Mouse (Mus musculus) liver, embryonic 16.5 days (tissue): ENCODE measurements around the gene Dapk1. TPM values are rescaled to one million over a fixed set of nuclear protein-coding genes. Genes with fewer than 3 reads are reported as not detected.

Experiments used
- ATAC-seq: fragments of 200-750 bp; cut with Nextera tagmentation; 2 replicates; pipeline ENCODE4 v1.8.0; 2017; ENCODE audit warnings: low read depth, mild to moderate bottlenecking, moderate number of reproducible peaks, moderate library complexity
- H3K27ac ChIP-seq: fragments of 300-500 bp; sonication (generic); 2 replicates; pipeline ENCODE4 v1.5.1; 2014; ENCODE audit warnings: mild to moderate bottlenecking, low read length
- H3K27me3 ChIP-seq: fragments of 300-500 bp; sonication (generic); 2 replicates; pipeline ENCODE4 v1.6.1; 2014; ENCODE audit warnings: low read depth, low read length, mixed read lengths; ENCODE audit not compliant: control insufficient read depth, insufficient read depth
- H3K36me3 ChIP-seq: fragments of 300-500 bp; sonication (generic); 2 replicates; pipeline ENCODE4 v1.6.1; 2014; ENCODE audit warnings: mild to moderate bottlenecking; ENCODE audit not compliant: control insufficient read depth, insufficient read depth
- H3K4me1 ChIP-seq: fragments of 300-500 bp; sonication (generic); 2 replicates; pipeline ENCODE4 v1.6.1; 2014; ENCODE audit warnings: low read depth, low read length, mixed read lengths; ENCODE audit not compliant: control insufficient read depth
- H3K4me2 ChIP-seq: fragments of 300-500 bp; sonication (generic); 2 replicates; pipeline ENCODE4 v1.6.1; 2014; ENCODE audit warnings: low read depth, low read length, mixed read lengths
- H3K4me3 ChIP-seq: fragments of 300-500 bp; sonication (generic); 2 replicates; pipeline ENCODE4 v1.5.1; 2014; ENCODE audit warnings: low read depth, mild to moderate bottlenecking, low read length
- H3K9ac ChIP-seq: fragments of 300-500 bp; sonication (generic); 2 replicates; pipeline ENCODE4 v1.6.1; 2014; ENCODE audit warnings: low read depth, low read length
- H3K9me3 ChIP-seq: fragments of 300-500 bp; sonication (generic); replicated peaks from 2 replicates; pipeline ENCODE4 v1.6.1; 2016; ENCODE audit warnings: low read length; ENCODE audit not compliant: control insufficient read depth
- WGBS: fragments of 180-500 bp; shearing (Covaris S2); extraction: QIAGEN DNeasy Blood & Tissue Kit; methylation state at CpG from one replicate; pipeline ENCODE4 v1.1.7; 2014; ENCODE audit not compliant: insufficient replicate concordance; 5-methylcytosine and 5-hydroxymethylcytosine counted together
- polyA plus RNA-seq: library from polyadenylated mRNA; unstranded; fragments of >200 nt; fragmentation: Nextera tagmentation; extraction: Ambion mirVana; gene quantifications from 2 replicates; pipeline ENCODE4 v1.2.1, GENCODE M21; 2015

Dapk1 gene
- polyA plus RNA-seq, 1 experiment from 2014 or later, result 8.9 TPM

DNA sequence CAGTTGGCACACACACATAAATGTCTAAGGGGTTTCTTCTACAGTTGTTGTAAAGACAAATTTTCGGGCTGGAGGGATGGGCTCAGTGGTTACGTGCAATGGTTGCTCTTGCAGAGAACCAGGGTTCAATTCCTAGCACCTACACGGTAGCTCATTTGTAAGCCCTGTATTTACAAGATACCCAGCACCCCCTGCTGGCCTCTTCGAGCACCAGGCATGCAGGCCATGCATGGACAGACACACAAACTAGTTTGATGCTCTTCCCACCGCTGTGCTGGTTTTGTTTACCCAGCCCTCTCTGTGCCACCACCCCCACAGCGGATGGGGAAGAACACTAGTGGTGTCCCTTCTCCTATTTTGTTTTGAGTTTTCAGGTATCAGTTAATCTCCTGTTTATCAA, 138.5 kb downstream of the Dapk1 start:
- H3K4me1 ChIP-seq, result peaks cover 45% of the 10 kb centered on the region
- no peak overlapping the region for H3K9ac ChIP-seq
- no peaks in the 10 kb centered on the region for H3K27me3 ChIP-seq
- H3K27ac ChIP-seq, result no peak overlapping the region
- no peaks in the 10 kb centered on the region for H3K9me3 ChIP-seq
- peaks cover 4% of the 10 kb centered on the region for H3K36me3 ChIP-seq
- WGBS, result 75% methylated on average over 6 of the region's 6 CpGs
- no peak overlapping the region for H3K4me3 ChIP-seq
- no peak overlapping the region for H3K4me2 ChIP-seq
- no peak for ATAC-seq

DNA sequence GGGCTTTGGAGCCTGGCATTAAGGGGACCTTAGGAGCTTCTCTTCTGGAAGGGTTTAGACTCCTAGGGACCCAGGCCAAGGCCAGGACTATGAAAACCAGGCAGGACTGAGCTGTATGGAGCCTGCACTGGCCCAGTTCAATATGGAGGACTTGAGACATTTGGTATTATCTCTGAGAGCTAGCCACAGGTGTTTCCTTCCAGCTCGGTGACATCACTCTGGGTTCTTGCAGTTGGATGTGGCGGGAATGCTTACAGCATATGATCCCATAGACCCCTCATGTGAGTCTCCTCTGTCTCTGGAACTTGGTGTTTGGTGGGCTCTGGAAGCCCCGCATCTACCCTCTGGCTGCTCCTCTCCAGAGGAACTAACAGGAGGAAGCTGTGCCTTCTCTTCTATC, 140.9 kb downstream of the Dapk1 start:
- Histone ChIP-seq H3K4me2 (0 out of 2 replicates have a peak overlapping the region, but pooled peaks have one; percentile 6), H3K9ac (no peak overlapping the region), H3K9me3 (no peaks in the 10 kb centered on the region), H3K27ac (peak overlapping the region; percentile 66), H3K27me3 (no peaks in the 10 kb centered on the region), H3K36me3 (peaks cover 4% of the 10 kb centered on the region), H3K4me3 (no peak overlapping the region), H3K4me1 (peaks cover 44% of the 10 kb centered on the region)
- WGBS, result 36% methylated on average over 3 of the region's 3 CpGs
- ATAC-seq, result no peak

DNA sequence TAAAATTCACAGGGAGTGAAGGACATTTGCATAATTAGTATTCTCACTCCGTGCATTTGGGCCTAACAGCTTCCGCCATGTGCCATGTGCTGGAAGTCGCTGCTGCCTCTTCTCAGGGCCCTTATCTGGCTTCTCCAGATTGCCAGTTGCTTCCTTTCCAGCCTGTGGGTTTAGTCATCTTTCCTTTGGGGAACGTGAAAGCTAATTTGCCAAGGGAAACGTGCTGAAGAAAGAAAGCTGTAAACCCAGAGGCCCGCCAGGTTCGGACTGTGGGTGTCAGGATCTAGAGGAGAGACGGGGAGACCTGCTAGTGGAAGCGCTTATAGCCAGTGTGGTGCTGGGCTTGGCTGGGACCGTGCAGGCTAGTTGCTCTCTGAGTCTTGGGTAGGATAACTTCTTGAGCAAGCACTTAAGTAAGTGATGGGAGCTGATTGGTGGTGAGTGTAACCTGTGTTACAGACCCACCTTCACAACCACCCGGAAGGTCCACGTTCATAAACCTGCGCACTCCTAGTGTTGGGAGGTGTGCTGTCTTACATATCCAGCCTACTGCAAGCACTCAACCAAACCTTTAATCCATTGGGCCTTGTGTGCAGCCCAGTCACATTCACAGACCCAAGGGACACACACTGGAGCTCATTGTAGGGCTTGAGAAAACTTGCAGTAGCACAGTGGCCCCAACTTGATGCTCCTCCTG, 141.8 kb downstream of the Dapk1 start:
- Histone ChIP-seq H3K4me3 (no peak overlapping the region; the same call in 1 of the 2 replicates), H3K4me1 (peaks cover 36% of the 10 kb centered on the region), H3K9me3 (no peaks in the 10 kb centered on the region), H3K27ac (peak overlapping the region; percentile 66), H3K27me3 (no peaks in the 10 kb centered on the region), H3K4me2 (peak overlapping the region; percentile 41), H3K36me3 (peaks cover 4% of the 10 kb centered on the region), H3K9ac (no peak overlapping the region)
- 24% methylated on average over 13 of the region's 13 CpGs for WGBS
- ATAC-seq, result peak; percentile 65

DNA sequence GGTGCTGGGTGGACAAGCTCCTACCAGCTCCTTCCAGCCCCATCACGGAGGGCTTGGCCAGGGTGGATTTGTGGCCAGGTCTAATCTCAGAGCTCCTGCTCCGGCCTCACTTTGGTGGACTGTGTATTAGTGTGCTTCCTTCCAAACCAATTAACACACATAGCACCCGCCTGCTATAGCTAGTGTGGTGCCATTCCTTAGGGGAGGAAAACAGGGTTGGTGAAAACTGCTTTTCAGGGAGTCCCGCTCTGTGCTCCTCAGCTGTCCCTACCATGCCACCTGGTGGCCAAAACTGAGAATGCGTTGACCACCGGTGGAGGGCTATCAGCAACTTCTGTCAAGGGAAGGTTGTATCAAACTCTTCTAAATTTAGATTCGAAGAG, 142.3 kb downstream of the Dapk1 start:
- WGBS, result 15% methylated on average over 7 of the region's 7 CpGs
- Histone ChIP-seq H3K4me1 (peaks cover 36% of the 10 kb centered on the region), H3K4me3 (no peak overlapping the region), H3K9ac (no peak overlapping the region), H3K27ac (peak overlapping the region; percentile 66; the same call in 1 of the 2 replicates), H3K9me3 (no peaks in the 10 kb centered on the region), H3K4me2 (peak overlapping the region; percentile 41), H3K27me3 (no peaks in the 10 kb centered on the region), H3K36me3 (peaks cover 4% of the 10 kb centered on the region)
- ATAC-seq, result peak; percentile 54

DNA sequence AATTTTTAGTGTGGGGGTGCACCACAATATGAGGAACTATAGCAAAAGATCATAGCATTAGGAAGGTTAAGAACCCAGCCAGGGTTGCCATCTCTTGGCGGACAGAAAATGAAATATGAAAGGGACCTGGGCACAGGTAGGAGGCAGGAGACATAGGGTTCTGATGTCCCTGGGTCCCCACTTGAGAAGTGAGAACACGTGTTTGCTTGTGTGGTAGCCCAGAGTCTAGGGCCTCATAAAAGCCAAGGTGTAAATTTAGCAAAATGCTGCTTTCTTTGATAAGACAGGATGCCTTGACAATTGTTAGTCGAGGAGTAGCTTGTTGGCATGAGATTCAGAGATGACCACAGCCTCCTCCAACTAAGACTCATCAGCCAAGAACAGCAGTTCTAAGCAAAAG, 143.0 kb downstream of the Dapk1 start:
- no peaks in the 10 kb centered on the region for H3K27me3 ChIP-seq
- no peak for ATAC-seq
- H3K4me2 ChIP-seq, result peak overlapping the region; percentile 22
- H3K9me3 ChIP-seq, result no peaks in the 10 kb centered on the region
- H3K27ac ChIP-seq, result peak overlapping the region; percentile 39
- WGBS, result 43% methylated on average over 3 of the region's 3 CpGs
- H3K36me3 ChIP-seq, result peaks cover 4% of the 10 kb centered on the region
- no peak overlapping the region for H3K9ac ChIP-seq
- peaks cover 36% of the 10 kb centered on the region for H3K4me1 ChIP-seq
- no peak overlapping the region for H3K4me3 ChIP-seq

DNA sequence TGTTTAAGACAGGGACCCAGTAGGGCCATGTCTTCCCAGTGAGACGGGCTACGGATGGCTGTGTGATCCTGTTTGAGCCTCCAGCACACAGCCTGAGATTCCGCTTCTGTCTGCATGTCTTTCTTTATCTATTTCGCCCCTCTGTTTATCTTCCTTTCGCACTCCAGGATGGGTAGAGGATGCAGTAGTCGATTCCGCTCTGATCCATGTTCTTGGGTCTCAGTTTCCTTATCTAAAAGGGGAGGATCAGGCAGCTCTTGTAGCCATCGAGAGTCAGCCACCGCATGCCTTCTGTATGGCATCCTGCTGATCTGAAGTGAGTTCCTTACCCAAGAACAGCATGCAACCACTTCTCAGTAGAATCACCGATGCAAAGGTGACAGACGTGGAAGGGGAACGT, 143.6 kb downstream of the Dapk1 start:
- no peaks in the 10 kb centered on the region for H3K9me3 ChIP-seq
- 38% methylated on average over 12 of the region's 12 CpGs for WGBS
- peaks cover 36% of the 10 kb centered on the region for H3K4me1 ChIP-seq
- H3K4me2 ChIP-seq, result peak overlapping the region; percentile 22
- peak; percentile 72 for ATAC-seq
- no peaks in the 10 kb centered on the region for H3K27me3 ChIP-seq
- no peak overlapping the region for H3K4me3 ChIP-seq
- H3K36me3 ChIP-seq, result no peaks in the 10 kb centered on the region; the same call in 1 of the 2 replicates
- H3K27ac ChIP-seq, result peak overlapping the region; percentile 62
- no peak overlapping the region for H3K9ac ChIP-seq

DNA sequence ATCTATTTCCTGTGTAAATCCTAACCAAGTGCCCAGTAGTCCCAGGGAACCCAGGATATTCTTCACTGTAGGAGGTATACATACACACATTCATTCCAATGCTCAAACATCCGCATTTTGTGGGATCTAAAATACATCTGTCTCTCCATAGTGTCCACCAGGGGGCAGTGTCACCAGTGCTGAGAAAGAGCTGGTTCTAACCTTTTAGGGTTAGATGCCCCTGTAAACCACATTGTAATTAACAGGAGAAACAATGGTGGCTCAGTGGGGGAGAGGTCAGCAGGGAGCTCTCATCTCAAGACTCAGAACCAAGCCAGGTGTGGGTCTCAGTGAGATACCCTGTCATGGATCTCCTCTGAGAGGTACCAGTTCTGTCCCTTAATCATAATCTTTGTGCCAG, 144.5 kb downstream of the Dapk1 start:
- Histone ChIP-seq H3K27ac (no peak overlapping the region), H3K36me3 (no peaks in the 10 kb centered on the region; the same call in 1 of the 2 replicates), H3K4me2 (no peak overlapping the region), H3K4me1 (peaks cover 36% of the 10 kb centered on the region), H3K27me3 (no peaks in the 10 kb centered on the region), H3K9me3 (no peaks in the 10 kb centered on the region), H3K9ac (no peak overlapping the region), H3K4me3 (no peak overlapping the region)
- WGBS, result 37% methylated on average over 1 of the region's 1 CpGs
- no peak for ATAC-seq

DNA sequence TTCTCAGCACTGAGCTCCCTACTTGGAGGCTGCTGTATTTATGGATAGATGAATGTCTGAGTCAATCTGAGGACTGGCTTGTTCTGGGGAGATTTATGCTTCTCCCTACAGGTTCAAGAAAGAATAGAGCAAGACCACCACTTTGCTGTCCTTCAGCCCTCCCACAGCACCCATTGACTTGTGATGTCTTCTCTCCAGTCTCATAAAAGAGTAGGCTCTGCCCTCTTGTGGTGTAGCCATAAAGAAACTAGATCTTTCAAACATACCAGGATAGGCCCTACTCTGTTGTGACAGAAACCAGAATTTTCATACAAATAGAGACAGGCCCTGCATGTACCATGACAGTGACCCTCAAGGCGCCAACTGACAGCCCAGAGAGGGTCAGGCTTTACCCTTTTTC, 145.5 kb downstream of the Dapk1 start:
- peaks cover 3% of the 10 kb centered on the region; the same call in 1 of the 2 replicates for H3K36me3 ChIP-seq
- no peaks in the 10 kb centered on the region for H3K9me3 ChIP-seq
- H3K4me2 ChIP-seq, result no peak overlapping the region
- 88% methylated on average over 1 of the region's 1 CpGs for WGBS
- no peak for ATAC-seq
- no peaks in the 10 kb centered on the region for H3K27me3 ChIP-seq
- H3K4me3 ChIP-seq, result no peak overlapping the region
- H3K9ac ChIP-seq, result no peak overlapping the region
- H3K27ac ChIP-seq, result no peak overlapping the region
- H3K4me1 ChIP-seq, result peaks cover 36% of the 10 kb centered on the region

DNA sequence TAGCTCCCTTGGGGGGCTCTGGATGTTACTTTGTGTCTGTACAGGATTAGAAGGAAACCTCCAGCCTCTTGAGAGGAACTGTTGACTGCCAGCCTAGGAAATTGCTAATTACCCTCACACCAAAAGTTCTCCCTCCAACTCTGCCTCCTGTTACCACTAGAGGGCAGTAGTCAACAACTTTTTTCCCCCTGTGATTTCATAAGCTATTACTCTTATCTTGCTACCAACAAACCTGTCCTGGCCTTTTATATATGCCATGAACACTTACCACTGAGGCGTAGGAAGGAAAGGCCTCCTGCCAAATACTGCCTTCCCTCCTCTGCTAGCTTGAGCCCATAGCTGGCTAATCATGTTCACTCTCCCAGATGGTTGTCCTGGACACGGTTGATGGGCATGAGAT, 146.8 kb downstream of the Dapk1 start:
- H3K9me3 ChIP-seq, result no peaks in the 10 kb centered on the region
- H3K4me2 ChIP-seq, result no peak overlapping the region
- H3K36me3 ChIP-seq, result peaks cover 10% of the 10 kb centered on the region; the same call in 1 of the 2 replicates
- no peak overlapping the region for H3K27ac ChIP-seq
- H3K4me1 ChIP-seq, result peaks cover 24% of the 10 kb centered on the region
- ATAC-seq, result no peak
- no peaks in the 10 kb centered on the region for H3K27me3 ChIP-seq
- no peak overlapping the region for H3K9ac ChIP-seq
- WGBS, result 67% methylated on average over 2 of the region's 2 CpGs
- no peak overlapping the region for H3K4me3 ChIP-seq
